Mouse (Mus musculus) CH12.LX (cell line): ENCODE data around the gene Kcnb1. TPM values are rescaled to one million over a fixed set of nuclear protein-coding genes. Genes with fewer than 3 reads are reported as not detected.

Experiments
- DNase-seq: peaks from one replicate; pipeline ENCODE4 v3.0.0-alpha.2; 2013; ENCODE audit errors: extremely low read depth
- H3K27ac ChIP-seq: 2 replicates; pipeline ENCODE4 v1.5.1; 2012; ENCODE audit warnings: low read depth, mild to moderate bottlenecking, control low read depth, moderate library complexity; ENCODE audit not compliant: insufficient read depth
- H3K27me3 ChIP-seq: replicated peaks from 2 replicates; pipeline ENCODE3; 2012; ENCODE audit warnings: inconsistent platforms
- H3K36me3 ChIP-seq, 2 experiments: replicated peaks in 1 of 2; 2 replicates each; pipeline versions ENCODE3 to v1.6.1; 2012; ENCODE audit warnings: inconsistent platforms in 1 of 2, low read length in 1 of 2, mild to moderate bottlenecking in 1 of 2, mixed read lengths in 1 of 2, moderate library complexity in 1 of 2; ENCODE audit not compliant: control insufficient read depth in 1 of 2, insufficient read depth in 1 of 2
- H3K4me1 ChIP-seq, 2 experiments: 2 replicates each; pipeline ENCODE4 v1.6.1; 2012; ENCODE audit warnings: inconsistent platforms in 1 of 2, moderate library complexity in 1 of 2; ENCODE audit not compliant: insufficient read depth in 2 of 2, control insufficient read depth in 1 of 2
- H3K4me2 ChIP-seq: 2 replicates; pipeline ENCODE4 v1.6.1; 2012; ENCODE audit warnings: low read depth, mild to moderate bottlenecking, control low read depth; ENCODE audit not compliant: poor library complexity, insufficient read depth, severe bottlenecking
- H3K4me3 ChIP-seq, 3 experiments: fragments of 150-350 bp in 1 of 3; sonication (generic) in 1 of 3; replicated peaks in 1 of 3; 2 replicates each; pipeline versions ENCODE3 to v1.5.1; 2011 to 2012; ENCODE audit warnings: low read depth in 2 of 3, low read length in 2 of 3, mild to moderate bottlenecking in 2 of 3, moderate library complexity in 2 of 3, control low read depth in 1 of 3, improper control_type of control experiment in 1 of 3, inconsistent platforms in 1 of 3, mixed read lengths in 1 of 3; ENCODE audit not compliant: poor library complexity in 1 of 3
- H3K79me2 ChIP-seq: replicated peaks from 2 replicates; pipeline ENCODE4 v1.6.1; 2012; ENCODE audit warnings: mild to moderate bottlenecking, moderate library complexity; ENCODE audit not compliant: control insufficient read depth, poor library complexity, insufficient read depth, severe bottlenecking; ENCODE audit errors: extremely low read depth
- H3K9ac ChIP-seq: 2 replicates; pipeline ENCODE4 v1.6.1; 2012; ENCODE audit warnings: low read depth, mild to moderate bottlenecking, control low read depth, moderate library complexity; ENCODE audit not compliant: insufficient read depth
- H3K9me3 ChIP-seq: replicated peaks from 2 replicates; pipeline ENCODE3; 2012; ENCODE audit warnings: low read length, inconsistent platforms, mixed read lengths
- BHLHE40 ChIP-seq: IDR thresholded peaks from 2 replicates; pipeline ENCODE4 v1.6.1; 2011; ENCODE audit warnings: mild to moderate bottlenecking, low read depth, low read length, improper control_type of control experiment
- CHD1 ChIP-seq: IDR thresholded peaks from 2 replicates; pipeline ENCODE4 v1.6.1; 2012; ENCODE audit warnings: low read depth, low read length, improper control_type of control experiment, inconsistent platforms
- CHD2 ChIP-seq: IDR thresholded peaks from 2 replicates; pipeline ENCODE4 v1.6.1; 2011; ENCODE audit warnings: low read length, improper control_type of control experiment
- CTCF ChIP-seq, 2 experiments: IDR thresholded peaks in 1 of 2; conservative IDR thresholded peaks in 1 of 2; 2 replicates each; pipeline ENCODE4 v1.5.1; 2011 to 2012; ENCODE audit warnings: low read depth in 2 of 2, low read length in 2 of 2, improper control_type of control experiment in 1 of 2, inconsistent platforms in 1 of 2, mild to moderate bottlenecking in 1 of 2, moderate library complexity in 1 of 2
- E2F4 ChIP-seq: IDR thresholded peaks from 2 replicates; pipeline ENCODE4 v1.6.1; 2011; ENCODE audit warnings: low read depth, low read length, improper control_type of control experiment; ENCODE audit not compliant: insufficient replicate concordance
- ELF1 ChIP-seq: IDR thresholded peaks from 2 replicates; pipeline ENCODE4 v1.6.1; 2014; ENCODE audit warnings: low read depth, mild to moderate bottlenecking, inconsistent platforms, low read length, improper control_type of control experiment
- EP300 ChIP-seq: IDR thresholded peaks from 2 replicates; pipeline ENCODE4 v1.6.1; 2011; ENCODE audit warnings: low read length, improper control_type of control experiment
- ETS1 ChIP-seq: conservative IDR thresholded peaks from 2 replicates; pipeline ENCODE4 v1.6.1; 2012; ENCODE audit warnings: low read depth, mild to moderate bottlenecking, inconsistent platforms, low read length, improper control_type of control experiment, moderate library complexity
- GABPA ChIP-seq: IDR thresholded peaks from 2 replicates; pipeline ENCODE4 v1.6.1; 2012; ENCODE audit warnings: low read depth, low read length, improper control_type of control experiment, inconsistent platforms; ENCODE audit not compliant: insufficient replicate concordance
- HCFC1 ChIP-seq: IDR thresholded peaks from 2 replicates; pipeline ENCODE4 v1.6.1; 2012; ENCODE audit warnings: low read depth, mild to moderate bottlenecking, inconsistent platforms, low read length, improper control_type of control experiment
- IRF4 ChIP-seq: IDR thresholded peaks from 2 replicates; pipeline ENCODE4 v1.6.1; 2014; ENCODE audit warnings: low read depth, mild to moderate bottlenecking, inconsistent platforms, low read length, improper control_type of control experiment
- JUN ChIP-seq: IDR thresholded peaks from 2 replicates; pipeline ENCODE4 v1.6.1; 2011; ENCODE audit warnings: low read depth, mild to moderate bottlenecking, low read length, improper control_type of control experiment, moderate library complexity; ENCODE audit not compliant: insufficient read depth
- JUND ChIP-seq: conservative IDR thresholded peaks from 2 replicates; pipeline ENCODE4 v1.6.1; 2011; ENCODE audit warnings: low read depth, low read length, improper control_type of control experiment
- KAT2A ChIP-seq: IDR thresholded peaks from 2 replicates; pipeline ENCODE4 v1.6.1; 2012; ENCODE audit warnings: low read length, improper control_type of control experiment, inconsistent platforms; ENCODE audit not compliant: insufficient replicate concordance
- MAFK ChIP-seq: IDR thresholded peaks from 2 replicates; pipeline ENCODE4 v1.6.1; 2011; ENCODE audit warnings: low read length, improper control_type of control experiment; ENCODE audit not compliant: insufficient replicate concordance
- MAX ChIP-seq: IDR thresholded peaks from 2 replicates; pipeline ENCODE4 v1.6.1; 2011; ENCODE audit warnings: low read length, improper control_type of control experiment
- MAZ ChIP-seq: IDR thresholded peaks from 2 replicates; pipeline ENCODE4 v1.6.1; 2012; ENCODE audit warnings: low read depth, mild to moderate bottlenecking, inconsistent platforms, low read length, improper control_type of control experiment, moderate library complexity
- MEF2A ChIP-seq: IDR thresholded peaks from 2 replicates; pipeline ENCODE4 v1.6.1; 2014; ENCODE audit warnings: low read depth, mild to moderate bottlenecking, inconsistent platforms, low read length, improper control_type of control experiment, borderline replicate concordance
- MXI1 ChIP-seq: IDR thresholded peaks from 2 replicates; pipeline ENCODE4 v1.6.1; 2011; ENCODE audit warnings: mild to moderate bottlenecking, low read depth, low read length, improper control_type of control experiment
- MYC ChIP-seq: IDR thresholded peaks from 2 replicates; pipeline ENCODE4 v1.6.1; 2011; ENCODE audit warnings: low read depth, mild to moderate bottlenecking, improper control_type of control experiment, low read length
- NELFE ChIP-seq: IDR thresholded peaks from 2 replicates; pipeline ENCODE4 v1.6.1; 2011; ENCODE audit warnings: low read depth, low read length, improper control_type of control experiment
- NRF1 ChIP-seq: IDR thresholded peaks from 2 replicates; pipeline ENCODE4 v1.6.1; 2014; ENCODE audit warnings: low read depth, mild to moderate bottlenecking, inconsistent platforms, low read length, improper control_type of control experiment, moderate library complexity
- PAX5 ChIP-seq: IDR thresholded peaks from 2 replicates; pipeline ENCODE4 v1.6.1; 2012; ENCODE audit warnings: low read length, inconsistent platforms, mixed read lengths
- POLR2A ChIP-seq: IDR thresholded peaks from 2 replicates; pipeline ENCODE4 v1.6.1; 2011; ENCODE audit warnings: low read depth, mild to moderate bottlenecking, improper control_type of control experiment, low read length
- POLR2AphosphoS2 ChIP-seq: IDR thresholded peaks from 2 replicates; pipeline ENCODE4 v1.6.1; 2011; ENCODE audit warnings: low read depth, low read length, improper control_type of control experiment
- RAD21 ChIP-seq: IDR thresholded peaks from 2 replicates; pipeline ENCODE4 v1.6.1; 2011; ENCODE audit warnings: low read depth, mild to moderate bottlenecking, low read length, improper control_type of control experiment, moderate library complexity
- RCOR1 ChIP-seq: conservative IDR thresholded peaks from 2 replicates; pipeline ENCODE4 v1.6.1; 2012; ENCODE audit warnings: low read depth, mild to moderate bottlenecking, inconsistent platforms, low read length, improper control_type of control experiment
- SIN3A ChIP-seq: IDR thresholded peaks from 2 replicates; pipeline ENCODE4 v1.6.1; 2012; ENCODE audit warnings: low read length, improper control_type of control experiment, inconsistent platforms
- SMC3 ChIP-seq: IDR thresholded peaks from 2 replicates; pipeline ENCODE4 v1.6.1; 2011; ENCODE audit warnings: low read depth, low read length, improper control_type of control experiment
- TBP ChIP-seq: conservative IDR thresholded peaks from 2 replicates; pipeline ENCODE4 v1.6.1; 2011; ENCODE audit warnings: low read depth, low read length, improper control_type of control experiment
- TCF12 ChIP-seq: IDR thresholded peaks from 2 replicates; pipeline ENCODE4 v1.6.1; 2014; ENCODE audit warnings: low read depth, mild to moderate bottlenecking, inconsistent platforms, low read length, improper control_type of control experiment
- UBTF ChIP-seq: IDR thresholded peaks from 2 replicates; pipeline ENCODE4 v1.6.1; 2012; ENCODE audit warnings: low read depth, mild to moderate bottlenecking, inconsistent platforms, low read length, improper control_type of control experiment, moderate library complexity
- USF1 ChIP-seq: IDR thresholded peaks from 2 replicates; pipeline ENCODE4 v1.6.1; 2014; ENCODE audit warnings: low read depth, mild to moderate bottlenecking, inconsistent platforms, low read length, improper control_type of control experiment
- USF2 ChIP-seq: conservative IDR thresholded peaks from 2 replicates; pipeline ENCODE4 v1.6.1; 2011; ENCODE audit warnings: low read depth, low read length, improper control_type of control experiment
- ZC3H11A ChIP-seq: IDR thresholded peaks from 2 replicates; pipeline ENCODE4 v1.6.1; 2012; ENCODE audit warnings: low read depth, mild to moderate bottlenecking, inconsistent platforms, low read length, improper control_type of control experiment
- ZKSCAN1 ChIP-seq: IDR thresholded peaks from 2 replicates; pipeline ENCODE4 v1.6.1; 2012; ENCODE audit warnings: low read depth, inconsistent platforms, low read length, improper control_type of control experiment, borderline replicate concordance
- ZMIZ1 ChIP-seq: IDR thresholded peaks from 2 replicates; pipeline ENCODE4 v1.6.1; 2012; ENCODE audit warnings: low read depth, mild to moderate bottlenecking, inconsistent platforms, low read length, improper control_type of control experiment
- ZNF384 ChIP-seq: IDR thresholded peaks from 2 replicates; pipeline ENCODE4 v1.6.1; 2012; ENCODE audit warnings: low read depth, low read length, improper control_type of control experiment, inconsistent platforms
- dilution Hi-C: fragments of 300-500 bp; cut with MboI; formaldehyde crosslinking; loops from 2 replicates; pipeline ENCODE4 v1.14.3; 2020; ENCODE audit warnings: low sequenced_read_pairs; ENCODE audit not compliant: extremely low pct_unique_long_range_greater_than_20kb, extremely low pct_ligation_motif_present
- in situ Hi-C: fragments of 300-500 bp; cut with MboI; formaldehyde crosslinking; loops from 3 replicates; pipeline ENCODE4 v1.14.3; 2019; ENCODE audit warnings: low sequenced_read_pairs, low pct_ligation_motif_present, low pct_unique_long_range_greater_than_20kb, mixed read lengths
- polyA plus RNA-seq: library from polyadenylated mRNA; unstranded; fragments of >175 nt; gene quantifications from 2 replicates; pipeline ENCODE4 v1.2.1, GENCODE M21; 2012; ENCODE audit warnings: low read depth; ENCODE audit not compliant: insufficient read length
- total RNA-seq, 2 experiments: library from RNA; depleted of rRNA; stranded (reverse); fragments of 300-350 nt in 1 of 2; fragments of >200 nt in 1 of 2; gene quantifications; 2 replicates each; pipeline ENCODE4 v1.2.3; 2012 to 2014

Kcnb1 gene
- total and polyA plus RNA-seq, 3 experiments: 2.5 to 6.6 (median 5.1) TPM

- Histone ChIP-seq H3K36me3 (peaks cover 20 to 36% of the 10 kb centered on the region in 2 experiments), H3K4me2 (peak within 1 kb of the TSS; percentile 97), H3K79me2 (peaks cover 29% of the 10 kb centered on the region), H3K27ac (peak within 1 kb of the TSS; percentile 51), H3K27me3 (no peaks in the 10 kb centered on the region), H3K4me1 (peaks cover 2 to 47% of the 10 kb centered on the region in 2 experiments; a peak in 2 of 4 replicates), H3K4me3 (peak within 1 kb of the TSS; percentile 82 to 91 (median 86)), H3K9ac (peak within 1 kb of the TSS; percentile 94), H3K9me3 (no peaks in the 10 kb centered on the region)
- in situ Hi-C loops (loop anchor here (10.0 kb wide), 2 partner anchors 362 to 422 kb away; partner anchors contain the start of gene Slc9a8), dilution Hi-C loops (no loop called here)
- peak; percentile 94 for DNase-seq
- TF ChIP-seq MEF2A (peak; percentile 75), TCF12 (peak; percentile 98), EP300 (no peak), POLR2AphosphoS2 (peak; percentile 99), POLR2A (peak; percentile 100), ZNF384 (no peak), CHD1 (peak; percentile 96), RAD21 (no peak), NRF1 (peak; percentile 97), USF2 (no peak), HCFC1 (peak; percentile 98), USF1 (no peak), PAX5 (no peak), IRF4 (peak; percentile 66; the same call in 1 of the 2 replicates), KAT2A (peak; percentile 97), MAZ (no peak), SIN3A (peak; percentile 73), JUN (no peak), MAX (peak; percentile 75), CTCF (conservative IDR thresholded peaks at IDR 0.05 in 1 of 2, IDR thresholded peaks at IDR 0.05 in 1 of 2; ENCODE audit: low read depth in 2 of 2, low read length in 2 of 2) (no peak), MXI1 (peak; percentile 42; the same call in 1 of the 2 replicates), ETS1 (no peak), E2F4 (no peak), UBTF (no peak), ZKSCAN1 (no peak), ZMIZ1 (peak; percentile 100), TBP (peak; percentile 99), BHLHE40 (peak; percentile 17; the same call in 1 of the 2 replicates), ZC3H11A (no peak), NELFE (peak; percentile 100), ELF1 (peak; percentile 83), JUND (no peak), MYC (peak; percentile 81), CHD2 (0 out of 2 replicates have a peak, but pooled peaks have one; percentile 11), SMC3 (no peak), GABPA (peak; percentile 84; the same call in 1 of the 2 replicates), RCOR1 (peak; percentile 36; the same call in 1 of the 2 replicates), MAFK (no peak)
These were observed 126.7 kb downstream of the Kcnb1 start, which contains the start of gene Znfx1 for GRCm38 (mm10) chr2:167062965-167063880. Gene Znfx1, minus strand, starts transcription at chr2:167063015.
